Mouse (Mus musculus) cortical plate, adult 2 months (tissue): ENCODE measurements around the gene Gbp10.

Source experiments
- CTCF ChIP-seq: fragments of 200-500 bp; IDR thresholded peaks from 2 replicates; pipeline ENCODE4 v1.5.1; 2011; ENCODE audit warnings: mild to moderate bottlenecking, control low read depth, low read length; ENCODE audit not compliant: insufficient read depth; ENCODE audit errors: extremely low read depth
- POLR2A ChIP-seq: fragments of 200-500 bp; IDR thresholded peaks from 2 replicates; pipeline ENCODE4 v1.6.1; 2011; ENCODE audit warnings: mild to moderate bottlenecking, low read length, control low read depth; ENCODE audit not compliant: insufficient read depth; ENCODE audit errors: extremely low read depth

- TF ChIP-seq CTCF (no peak), POLR2A (no peak)
These were observed 13.2 kb upstream of the Gbp10 start for GRCm38 (mm10) chr5:105252491-105252890.
